Mouse (Mus musculus) layer of hippocampus, postnatal 10 days (tissue): Measurements from ENCODE around the gene N4bp2. TPM values are rescaled to one million over a fixed set of nuclear protein-coding genes. Genes with fewer than 3 reads are reported as not detected.
A peak's percentile ranks its signal among the peaks of the same experiment; 100 is the strongest.

Source experiments
- DNase-seq, 2 experiments: peaks; one replicate each; pipeline ENCODE4 v3.0.0; 2021; ENCODE audit warnings: low spot score in 2 of 2
- total RNA-seq, 2 experiments: library from RNA; stranded (reverse); gene quantifications; 2 replicates each; pipeline ENCODE4 v1.2.3; 2021

The N4bp2 gene
- total RNA-seq, 2 experiments from 2014 or later, result 19.3 to 20.1 TPM

GRCm38 (mm10) chr5:65826476-65826875 lies 63.2 kb downstream of the N4bp2 start:
- DNase-seq, result no peak

GRCm38 (mm10) chr5:65827102-65827501 lies 63.8 kb downstream of the N4bp2 start:
- no peak for DNase-seq

- DNase-seq, result no peak
Measured at GRCm38 (mm10) chr5:65828261-65828660, 64.9 kb downstream of the N4bp2 start.

- no peak for DNase-seq
Measured at GRCm38 (mm10) chr5:65829059-65829458, 65.7 kb downstream of the N4bp2 start.

GRCm38 (mm10) chr5:65831917-65832618 lies 68.7 kb downstream of the N4bp2 start:
- no peak for DNase-seq

- DNase-seq, result no peak
Measured at GRCm38 (mm10) chr5:65833092-65833491, 69.8 kb downstream of the N4bp2 start.

- no peak for DNase-seq
Measured at GRCm38 (mm10) chr5:65833766-65834498, 70.6 kb downstream of the N4bp2 start.

- DNase-seq, result no peak
Measured at GRCm38 (mm10) chr5:65838053-65838452, 74.7 kb downstream of the N4bp2 start.

DNA sequence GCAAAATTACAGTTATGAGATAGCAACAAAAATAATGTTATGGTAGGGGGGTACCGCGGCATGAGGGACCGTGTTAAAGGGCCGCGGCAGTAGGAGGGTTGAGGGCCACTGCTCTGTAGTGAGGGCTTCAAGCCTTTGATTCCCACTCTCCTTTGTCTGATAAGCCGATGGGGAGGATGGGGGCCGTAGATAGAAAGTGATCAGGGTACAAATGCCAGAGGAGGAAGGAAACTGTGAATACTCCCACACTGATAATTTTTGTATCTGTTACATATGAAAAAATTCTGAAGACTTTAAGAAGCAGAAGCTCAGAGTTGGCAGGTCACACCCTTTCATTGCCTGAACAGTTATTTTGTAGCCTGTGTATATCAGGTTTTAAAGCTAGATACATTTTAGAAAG lies 79.6 kb downstream of the N4bp2 start:
- no peak for DNase-seq

DNA sequence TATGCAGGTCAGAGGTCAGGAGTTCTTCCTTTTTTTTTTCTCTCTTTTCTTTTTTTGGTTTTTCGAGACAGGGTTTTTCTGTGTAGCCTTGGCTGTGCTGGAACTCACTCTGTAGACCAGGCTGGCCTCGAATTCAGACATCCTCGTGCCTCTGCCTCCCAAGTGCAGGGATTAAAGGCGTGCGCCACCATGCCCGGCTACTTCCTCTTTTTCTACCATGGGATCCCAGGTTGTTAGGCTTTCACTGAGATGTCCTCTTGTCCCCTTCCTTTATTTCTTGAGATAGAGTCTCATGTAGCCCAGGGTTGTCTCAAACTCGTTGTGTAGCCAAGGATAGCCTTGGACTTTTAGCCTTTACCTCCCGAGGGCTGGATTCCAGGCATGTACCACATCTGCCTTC lies 83.2 kb downstream of the N4bp2 start:
- no peak for DNase-seq

DNA sequence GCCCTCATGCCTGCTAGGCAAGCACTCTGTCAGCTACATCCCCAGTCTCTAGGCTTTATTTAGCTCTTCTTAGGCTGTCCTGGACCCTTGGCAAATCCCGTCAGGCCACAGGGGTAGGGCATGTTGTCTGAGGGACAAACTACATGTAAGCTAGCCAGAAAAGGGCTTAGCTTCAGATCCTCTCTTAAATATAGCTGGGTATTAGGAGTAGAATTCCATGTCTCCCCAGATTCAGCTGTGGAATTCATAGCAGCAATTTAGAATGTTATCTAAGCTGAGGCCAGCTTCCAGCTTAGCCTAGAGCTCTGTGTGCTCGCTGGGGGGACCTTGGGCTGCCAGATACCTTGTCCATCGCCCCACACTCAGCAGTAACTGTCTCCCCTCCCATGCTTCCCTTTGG lies 83.6 kb downstream of the N4bp2 start:
- no peak for DNase-seq

- no peak for DNase-seq
Measured at GRCm38 (mm10) chr5:65847656-65848055, 84.3 kb downstream of the N4bp2 start.

DNA sequence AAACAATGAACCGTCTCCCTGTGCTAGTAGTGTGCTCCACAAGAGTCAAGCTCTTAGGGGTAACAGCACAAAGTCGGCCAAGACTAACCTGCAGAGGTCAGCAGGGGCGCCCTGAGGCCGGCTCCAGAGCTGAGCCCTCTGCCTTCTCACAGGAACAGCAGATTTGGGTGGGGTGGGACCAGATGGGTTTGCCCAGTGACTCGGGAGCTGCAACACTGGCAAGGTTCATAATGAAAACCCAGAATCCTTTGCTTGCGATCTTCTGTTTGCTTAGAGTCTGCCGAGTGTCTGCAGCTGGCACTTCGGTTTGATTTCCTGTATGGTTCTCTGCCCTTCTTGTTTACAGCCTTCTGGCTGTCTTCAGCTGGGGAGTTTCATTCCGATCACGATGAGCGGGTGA lies 87.4 kb downstream of the N4bp2 start:
- no peak for DNase-seq

DNA sequence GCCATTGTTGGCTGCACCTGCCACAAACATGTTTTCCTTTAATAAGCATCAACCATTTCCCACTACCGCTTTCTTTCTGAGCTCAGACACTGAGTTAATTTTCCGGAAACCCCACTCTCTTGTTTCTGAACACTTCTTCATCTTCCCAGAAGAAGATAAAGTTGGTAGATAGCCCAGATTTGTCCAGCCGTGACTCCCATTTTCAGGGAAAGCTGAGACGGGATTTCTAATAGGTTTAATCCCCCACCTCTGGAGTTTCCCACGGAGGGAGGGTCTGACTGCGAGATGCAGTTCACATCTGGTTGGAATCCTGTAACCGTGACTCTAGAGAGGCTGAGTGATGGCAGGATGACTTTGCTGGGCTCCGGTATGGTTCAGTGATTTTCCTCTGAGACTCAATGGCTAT lies 91.5 kb downstream of the N4bp2 start:
- no peak for DNase-seq

DNA sequence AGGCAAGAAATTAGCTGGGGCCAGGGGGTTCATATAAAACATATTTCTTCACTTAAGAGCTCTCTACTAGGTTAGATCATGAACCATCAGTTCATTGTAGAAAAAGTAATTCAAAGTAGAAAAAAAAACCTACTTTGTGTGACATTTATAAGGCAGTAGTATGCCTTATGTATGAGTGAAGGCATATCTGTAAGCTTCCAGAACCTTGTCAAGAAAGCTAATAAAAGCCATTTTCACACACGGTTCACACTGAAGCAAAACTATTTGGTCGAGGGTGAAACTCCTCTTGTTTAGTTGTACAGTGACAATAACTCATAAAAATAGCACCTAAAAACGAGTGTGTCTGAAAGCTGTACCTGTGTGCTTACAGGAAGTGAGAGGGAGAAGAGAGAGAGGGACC lies 92.2 kb downstream of the N4bp2 start:
- no peak for DNase-seq

GRCm38 (mm10) chr5:65856591-65857411 lies 93.5 kb downstream of the N4bp2 start:
- DNase-seq, result no peak

- DNase-seq, result no peak
Measured at GRCm38 (mm10) chr5:65857935-65858334, 94.6 kb downstream of the N4bp2 start.

- no peak for DNase-seq
Measured at GRCm38 (mm10) chr5:65858355-65858754, 95.0 kb downstream of the N4bp2 start.

DNA sequence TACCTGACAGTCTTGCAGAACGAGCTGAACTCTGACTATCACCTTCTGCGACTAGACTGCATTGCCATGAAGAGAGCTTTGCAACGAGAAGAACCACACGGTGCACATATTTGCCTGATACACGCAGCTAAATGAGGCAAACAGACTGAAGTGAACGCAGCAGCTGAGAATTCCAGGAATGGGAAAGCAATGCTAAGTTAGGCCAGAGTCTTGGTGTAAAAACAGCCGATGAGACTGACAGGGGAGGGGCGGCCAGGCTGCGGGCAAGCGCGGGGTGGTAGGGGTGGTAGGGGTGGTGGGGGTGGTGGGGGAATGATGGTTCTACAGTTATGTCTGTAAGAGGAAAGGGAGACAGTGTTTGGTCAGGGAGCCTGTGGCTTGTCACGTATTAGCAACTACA lies 95.6 kb downstream of the N4bp2 start:
- DNase-seq, result peak in 1 of 2 experiments; percentile 14

DNA sequence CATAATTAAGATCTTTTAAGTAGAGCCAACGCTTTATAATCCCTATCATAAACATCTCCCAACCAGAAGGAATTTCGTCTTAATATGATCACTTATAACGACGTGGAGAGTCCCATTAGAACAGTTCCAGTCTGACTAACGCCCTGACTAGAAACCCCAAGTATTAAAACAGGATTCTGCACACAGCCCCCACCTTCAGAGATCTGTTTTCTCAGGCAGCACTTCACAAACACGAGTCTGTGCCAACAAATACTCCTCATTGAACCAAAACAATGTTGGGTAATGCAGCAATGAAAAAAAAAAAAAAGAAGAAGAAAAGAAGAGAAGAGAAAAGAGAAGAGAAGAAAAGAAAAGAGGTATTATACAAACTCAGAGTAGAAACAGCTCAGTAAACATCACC lies 96.1 kb downstream of the N4bp2 start:
- DNase-seq, result no peak

DNA sequence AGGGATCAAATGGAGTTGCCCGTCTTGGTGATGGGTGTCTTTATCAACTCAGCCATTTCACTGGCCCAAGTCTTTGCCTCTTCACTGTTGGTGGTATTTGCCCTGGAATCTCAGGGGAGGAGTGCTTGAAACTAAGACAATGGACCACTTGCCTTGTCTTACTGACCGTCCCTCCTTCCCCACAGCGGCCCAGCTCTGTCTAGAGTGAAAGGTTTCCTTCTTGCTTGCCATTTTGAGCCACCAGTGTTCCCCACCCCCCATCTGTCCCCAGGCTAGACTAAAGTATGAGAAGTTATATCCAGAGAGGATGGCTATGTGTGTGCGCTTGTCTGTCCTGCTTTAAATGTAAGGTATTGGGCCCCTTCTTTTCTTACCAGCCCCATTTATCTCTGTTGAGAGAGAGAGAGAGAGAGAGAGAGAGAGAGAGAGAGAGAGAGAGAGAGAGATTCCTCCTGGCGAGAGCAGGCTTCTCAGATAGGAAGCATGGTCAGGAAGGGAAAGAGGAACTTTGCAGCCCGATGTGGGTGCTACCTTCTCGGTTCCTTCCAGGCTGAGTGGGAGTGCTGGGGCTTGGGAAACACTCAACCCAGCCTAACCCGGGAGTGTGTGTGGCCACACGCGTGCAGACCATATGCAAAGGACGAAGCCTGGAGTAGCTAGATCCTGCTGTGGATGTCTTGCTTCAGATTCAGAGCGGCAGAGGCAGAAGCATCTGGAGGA lies 97.1 kb downstream of the N4bp2 start:
- DNase-seq, result no peak
